Mouse (Mus musculus) liver, adult 2 months (tissue): ENCODE data around the gene Pou3f4.

ENCODE experiments used
- CTCF ChIP-seq: fragments of 200-500 bp; IDR thresholded peaks from 2 replicates; pipeline ENCODE4 v1.5.1; 2011; ENCODE audit warnings: low read depth, low read length, control low read depth
- POLR2A ChIP-seq: fragments of 200-500 bp; IDR thresholded peaks from 2 replicates; pipeline ENCODE4 v1.6.1; 2011; ENCODE audit warnings: low read length, control low read depth; ENCODE audit not compliant: insufficient read depth; ENCODE audit errors: extremely low read depth

DNA sequence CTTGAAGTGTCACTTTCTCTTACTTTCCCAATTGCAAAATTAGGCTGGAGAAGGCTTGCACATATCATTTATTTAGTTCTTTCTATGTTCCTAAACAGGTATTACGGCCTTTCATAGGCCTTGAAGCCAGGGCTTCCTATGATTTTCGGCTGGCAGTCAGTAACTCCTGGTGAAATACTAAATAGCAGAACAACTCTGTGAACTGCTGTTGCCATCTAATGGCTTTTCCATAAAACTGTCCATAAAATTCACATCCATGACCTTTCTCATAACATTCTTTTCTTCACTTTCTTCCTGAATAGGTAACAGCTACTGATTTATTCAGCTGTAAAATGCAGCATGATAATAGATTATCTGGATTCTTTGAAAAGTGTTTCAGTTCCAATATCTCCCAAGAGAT lies 23.4 kb downstream of the Pou3f4 start:
- no peak for TF ChIP-seq POLR2A
- TF ChIP-seq CTCF, result no peak
